In genomic region chr5:139034746-139035145, GRCm38 (mm10) we compare ENCODE assay signal across 15 mouse cellular contexts. TPM values are rescaled to one million over a fixed set of nuclear protein-coding genes. Genes with fewer than 3 reads are reported as not detected.
DNase-seq lines count a peak whose midpoint lies in the region; ATAC-seq lines count a peak whose summit lies in the region.
"Had no signal": no experiment of that assay in that cellular context is flagged by ENCODE, and none has a peak within 500 bp of the region (broad histone marks: within the 10 kb centered on the region; RNA-seq: fewer than 3 reads in every experiment).

No protein-coding gene starts in this region.

- H3K9me3 ChIP-seq in kidney, embryonic 15.5 days (replicated peaks) = no peaks in the 10 kb centered on the region
- no peaks in the 10 kb centered on the region for H3K9me3 ChIP-seq in embryonic facial prominence, embryonic 11.5 days (replicated peaks; ENCODE audit: control insufficient read depth, low read length)
- H3K9me3 ChIP-seq in midbrain, embryonic 14.5 days (ENCODE audit: control insufficient read depth, low read length) = no peaks in the 10 kb centered on the region
- H3K9me3 ChIP-seq: liver, embryonic 15.5 days had no signal

- H3K36me3 ChIP-seq in kidney, embryonic 15.5 days = no peaks in the 10 kb centered on the region
- no peaks in the 10 kb centered on the region for H3K36me3 ChIP-seq in embryonic facial prominence, embryonic 11.5 days (replicated peaks; ENCODE audit: control insufficient read depth, insufficient read depth, low read depth, low read length)
- H3K36me3 ChIP-seq in midbrain, embryonic 14.5 days (ENCODE audit: control insufficient read depth, insufficient read depth, low read length) = peaks cover 18% of the 10 kb centered on the region; the same call in 1 of the 2 replicates
- H3K36me3 ChIP-seq: liver, embryonic 15.5 days had no signal

- no peak for DNase-seq in kidney, postnatal 14 days
- peak; percentile 60 for DNase-seq in embryonic facial prominence, embryonic 11.5 days (ENCODE audit: low spot score)
- peak; percentile 58 for DNase-seq in forelimb bud, embryonic 11.5 days (ENCODE audit: low read depth, low spot score)
- peak; percentile 26 for DNase-seq in midbrain, embryonic 14.5 days
- DNase-seq in urinary bladder, postnatal 25 days (ENCODE audit: low spot score) = no peak
- no peak for DNase-seq in yolk sac, embryonic 10.5 days (ENCODE audit: low spot score)
- DNase-seq: adrenal gland, postnatal 14 days; cerebellum, adult 11-12 months; gastrocnemius, adult 2 months; kidney, postnatal 4 days; retina, postnatal 1 day; thymus, postnatal 4 days had no signal

- H3K27me3 ChIP-seq in kidney, embryonic 15.5 days = no peaks in the 10 kb centered on the region
- H3K27me3 ChIP-seq in embryonic facial prominence, embryonic 11.5 days (ENCODE audit: control insufficient read depth, insufficient read depth, low read length) = no peaks in the 10 kb centered on the region
- H3K27me3 ChIP-seq in midbrain, embryonic 14.5 days (ENCODE audit: control insufficient read depth, insufficient read depth, low read length) = no peaks in the 10 kb centered on the region
- H3K27me3 ChIP-seq: liver, embryonic 15.5 days had no signal

- no peak overlapping the region for H3K4me3 ChIP-seq in kidney, embryonic 15.5 days (replicated peaks)
- no peak overlapping the region for H3K4me3 ChIP-seq in embryonic facial prominence, embryonic 11.5 days (ENCODE audit: low read depth, low read length)
- no peak overlapping the region for H3K4me3 ChIP-seq in midbrain, embryonic 14.5 days (replicated peaks; ENCODE audit: low read depth, low read length)
- H3K4me3 ChIP-seq: liver, embryonic 15.5 days had no signal

- H3K4me1 ChIP-seq in kidney, embryonic 15.5 days = peaks cover 25% of the 10 kb centered on the region
- H3K4me1 ChIP-seq in embryonic facial prominence, embryonic 11.5 days (ENCODE audit: control insufficient read depth, insufficient read depth, low read length) = no peaks in the 10 kb centered on the region; the same call in 1 of the 2 replicates
- peaks cover 20% of the 10 kb centered on the region for H3K4me1 ChIP-seq in midbrain, embryonic 14.5 days (ENCODE audit: control insufficient read depth, insufficient read depth, low read length)

- ATAC-seq in kidney, embryonic 15.5 days (replicated peaks; ENCODE audit: low FRiP score) = peak; percentile 69
- no peak; the same call in 1 of the 2 replicates for ATAC-seq in embryonic facial prominence, embryonic 11.5 days (replicated peaks; ENCODE audit: insufficient number of reproducible peaks, low FRiP score, low TSS enrichment, low read depth)
- no peak for ATAC-seq in midbrain, embryonic 14.5 days (ENCODE audit: low FRiP score, low TSS enrichment)

- H3K27ac ChIP-seq in kidney, embryonic 15.5 days = peak overlapping the region; percentile 83
- no peak overlapping the region for H3K27ac ChIP-seq in embryonic facial prominence, embryonic 11.5 days (replicated peaks; ENCODE audit: low read depth, low read length)
- no peak overlapping the region for H3K27ac ChIP-seq in midbrain, embryonic 14.5 days (replicated peaks; ENCODE audit: low read depth, low read length)
- H3K27ac ChIP-seq: liver, embryonic 15.5 days; macrophage had no signal

- 23% methylated on average over 6 of the region's 6 CpGs for WGBS in kidney, embryonic 15.5 days
- WGBS in embryonic facial prominence, embryonic 11.5 days = 30% methylated on average over 6 of the region's 6 CpGs
- WGBS in midbrain, embryonic 14.5 days = 47% methylated on average over 6 of the region's 6 CpGs

- no peak overlapping the region for H3K4me2 ChIP-seq in kidney, embryonic 15.5 days
- H3K4me2 ChIP-seq in embryonic facial prominence, embryonic 11.5 days (ENCODE audit: low read depth, low read length) = no peak overlapping the region
- no peak overlapping the region for H3K4me2 ChIP-seq in midbrain, embryonic 14.5 days (ENCODE audit: low read length)
- H3K4me2 ChIP-seq: liver, embryonic 15.5 days had no signal

- H3K9ac ChIP-seq in kidney, embryonic 15.5 days = no peak overlapping the region
- H3K9ac ChIP-seq in embryonic facial prominence, embryonic 11.5 days (replicated peaks; ENCODE audit: low read length) = no peak overlapping the region
- no peak overlapping the region for H3K9ac ChIP-seq in midbrain, embryonic 14.5 days (replicated peaks; ENCODE audit: low read length)
- H3K9ac ChIP-seq: liver, embryonic 15.5 days had no signal

RNA-seq across cellular contexts. Expression of gene Pdgfa, which starts 37.6 kb away (rescaled TPM):
- 52.9 and 55.7 TPM in 2 replicates for polyA plus RNA-seq in kidney, embryonic 15.5 days (2015; fragmentation: Nextera tagmentation; extraction: Ambion mirVana)
- polyA plus RNA-seq in embryonic facial prominence, embryonic 11.5 days (2014; fragmentation: Nextera tagmentation; extraction: Ambion mirVana) = 34.5 and 39.3 TPM in 2 replicates
- polyA plus RNA-seq in midbrain, embryonic 14.5 days (2014; fragmentation: Nextera tagmentation; extraction: Ambion mirVana) = 16.2 and 24.6 TPM in 2 replicates

Comparison
In these comparisons a context has a peak if more than half of its experiments do, and no peak if none do; other contexts are left out.
1. DNase-seq: peak in embryonic facial prominence, embryonic 11.5 days (single experiment), forelimb bud, embryonic 11.5 days (single experiment) and midbrain, embryonic 14.5 days (single experiment); none in kidney, postnatal 14 days (single experiment), urinary bladder, postnatal 25 days (single experiment) and yolk sac, embryonic 10.5 days (single experiment).